Mouse (Mus musculus) T-helper 1 cell (primary cell): ENCODE data around the gene Cetn4.

ENCODE experiments used
- in situ Hi-C: fragments of 300-600 bp; cut with MboI, MseI; formaldehyde crosslinking; loops from one replicate; pipeline ENCODE4 v1.15.1; 2025; ENCODE audit warnings: high pct_unique_total_duplicates

Gene Cetn4

GRCm38 (mm10) chr3:37302685-37303084 lies 9.8 kb downstream of the Cetn4 start:
- in situ Hi-C loops, result no loop called here

- in situ Hi-C loops, result loop anchor here (25.0 kb wide), 1 partner anchor 363 kb away; no protein-coding TSS in a partner anchor
Observed at GRCm38 (mm10) chr3:37299470-37299869, 13.0 kb downstream of the Cetn4 start.

DNA sequence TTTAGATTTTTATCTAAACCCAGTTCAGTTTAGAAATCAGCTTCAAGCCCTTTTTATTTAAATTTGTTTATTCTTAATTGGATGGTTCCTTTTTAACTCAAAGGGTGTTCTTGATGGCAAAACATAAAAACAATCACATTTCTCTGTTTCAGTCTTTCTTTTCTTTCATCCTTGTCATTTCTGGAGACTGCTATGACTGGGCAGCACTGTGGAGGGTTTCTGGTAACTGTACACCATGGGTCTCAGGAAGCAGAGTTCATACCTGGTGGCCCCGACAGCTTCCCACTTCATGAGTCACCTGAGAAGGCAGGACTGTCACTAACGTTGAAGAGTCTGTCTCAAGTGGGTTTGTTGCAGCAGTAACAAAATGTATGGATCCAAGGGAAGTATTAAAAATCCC lies 19.9 kb downstream of the Cetn4 start:
- in situ Hi-C loops, result loop anchor here (25.0 kb wide), 1 partner anchor 370 kb away; no protein-coding TSS in a partner anchor

- in situ Hi-C loops, result loop anchor here (25.0 kb wide), 1 partner anchor 370 kb away; no protein-coding TSS in a partner anchor
Observed at GRCm38 (mm10) chr3:37291929-37292328, 20.6 kb downstream of the Cetn4 start.

GRCm38 (mm10) chr3:37290881-37291541 lies 21.5 kb downstream of the Cetn4 start:
- in situ Hi-C loops, result loop anchor here (25.0 kb wide), 1 partner anchor 371 kb away; no protein-coding TSS in a partner anchor

- in situ Hi-C loops, result loop anchor here (25.0 kb wide), 1 partner anchor 373 kb away; no protein-coding TSS in a partner anchor
Observed at GRCm38 (mm10) chr3:37289237-37289636, 23.3 kb downstream of the Cetn4 start.

DNA sequence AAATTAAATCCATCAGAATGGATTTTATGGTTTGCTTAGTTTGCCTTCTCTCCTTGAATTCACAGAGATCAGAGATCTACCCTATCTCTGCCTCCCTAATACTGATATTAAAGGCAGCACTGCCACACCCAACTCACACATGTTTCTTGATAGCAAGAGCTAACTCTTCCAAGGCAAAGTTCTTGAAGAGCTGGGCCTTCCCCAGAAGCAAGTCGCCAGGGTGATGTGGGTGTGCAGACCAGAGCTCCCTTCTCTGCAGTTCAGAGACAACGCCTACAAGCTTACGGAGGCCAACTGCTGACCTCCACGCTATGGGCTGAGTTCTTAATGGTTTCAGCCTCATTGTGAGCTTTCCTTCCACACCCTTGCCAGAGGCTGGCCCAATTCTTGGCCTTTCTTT lies 29.3 kb downstream of the Cetn4 start:
- in situ Hi-C loops, result loop anchor here (25.0 kb wide), 1 partner anchor 379 kb away; no protein-coding TSS in a partner anchor

DNA sequence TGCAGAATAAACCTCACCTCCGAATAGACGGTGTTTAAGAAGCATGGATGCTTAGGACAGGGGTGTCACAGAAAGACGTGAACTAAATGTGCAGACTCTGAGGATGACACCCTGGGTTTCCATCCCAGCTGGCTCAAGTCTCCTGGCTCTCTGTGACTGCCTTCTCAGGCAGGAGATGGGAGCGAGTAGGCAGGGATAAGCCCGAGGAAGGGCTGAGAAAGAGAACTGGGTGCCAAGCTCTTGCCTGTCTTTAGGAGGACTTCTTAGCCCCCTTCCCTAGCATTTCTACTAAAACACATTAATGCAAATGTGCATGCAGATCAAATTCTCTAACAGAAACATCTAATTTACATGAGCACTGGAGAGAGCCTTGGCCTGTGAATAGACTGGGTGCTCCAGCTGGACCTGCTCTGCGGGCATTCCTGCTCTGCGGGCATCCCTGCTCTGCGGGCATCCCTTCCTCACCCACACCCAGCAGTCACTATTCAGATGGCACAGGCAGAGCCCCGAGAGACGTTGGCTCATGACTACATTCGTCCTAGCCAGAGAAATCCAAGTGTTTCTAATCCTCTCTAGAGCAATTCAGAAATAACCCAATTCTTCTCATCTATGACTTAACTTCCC lies 30.1 kb downstream of the Cetn4 start:
- in situ Hi-C loops, result loop anchor here (25.0 kb wide), 1 partner anchor 380 kb away; no protein-coding TSS in a partner anchor

- in situ Hi-C loops, result loop anchor here (25.0 kb wide), 1 partner anchor 381 kb away; no protein-coding TSS in a partner anchor
Observed at GRCm38 (mm10) chr3:37280871-37281270, 31.6 kb downstream of the Cetn4 start.

DNA sequence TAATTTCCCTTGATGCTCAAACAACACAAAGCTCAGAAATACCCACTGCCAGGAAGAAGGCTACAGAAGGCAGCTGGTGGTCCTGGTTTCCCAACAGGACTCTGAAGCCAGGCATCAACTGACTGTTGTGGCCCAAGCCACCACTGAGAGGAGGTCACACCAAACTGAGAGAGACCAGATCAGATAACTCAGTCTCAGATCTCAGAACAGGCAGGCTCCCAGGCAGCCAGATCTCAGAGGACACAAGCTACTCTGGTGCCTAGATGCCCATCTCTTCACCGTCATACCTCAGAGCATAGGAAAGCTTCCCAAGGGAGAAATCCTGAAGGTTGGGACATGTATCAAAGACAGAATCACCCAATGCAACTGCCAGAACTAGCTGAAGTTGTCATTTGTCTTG lies 32.3 kb downstream of the Cetn4 start:
- in situ Hi-C loops, result loop anchor here (25.0 kb wide), 1 partner anchor 382 kb away; no protein-coding TSS in a partner anchor

DNA sequence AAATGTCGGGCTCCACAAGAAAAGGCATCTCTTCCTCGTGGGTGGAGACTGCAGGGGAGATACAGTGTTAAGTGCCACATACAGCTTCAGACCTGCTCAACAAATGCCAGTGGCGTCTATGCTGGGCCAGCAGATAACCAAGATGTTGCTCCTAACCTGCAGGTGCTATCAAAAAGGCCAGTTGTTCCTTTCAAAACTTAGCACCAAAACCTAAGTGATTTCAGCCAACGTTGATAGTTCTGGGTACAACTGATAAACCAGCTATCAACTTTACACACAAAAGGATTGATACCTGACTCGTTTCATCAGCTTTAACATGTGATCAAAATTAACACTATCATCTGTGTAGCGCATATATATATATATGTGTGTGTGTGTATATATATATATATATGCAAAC lies 37.8 kb downstream of the Cetn4 start:
- in situ Hi-C loops, result loop anchor here (10.0 to 25.0 kb wide), 3 partner anchors 50 to 388 kb away; partner anchors contain the start of gene Il2

GRCm38 (mm10) chr3:37273092-37273491 lies 39.4 kb downstream of the Cetn4 start:
- in situ Hi-C loops, result loop anchor here (10.0 kb wide), 2 partner anchors 48 to 148 kb away; partner anchors contain the start of gene Il2

DNA sequence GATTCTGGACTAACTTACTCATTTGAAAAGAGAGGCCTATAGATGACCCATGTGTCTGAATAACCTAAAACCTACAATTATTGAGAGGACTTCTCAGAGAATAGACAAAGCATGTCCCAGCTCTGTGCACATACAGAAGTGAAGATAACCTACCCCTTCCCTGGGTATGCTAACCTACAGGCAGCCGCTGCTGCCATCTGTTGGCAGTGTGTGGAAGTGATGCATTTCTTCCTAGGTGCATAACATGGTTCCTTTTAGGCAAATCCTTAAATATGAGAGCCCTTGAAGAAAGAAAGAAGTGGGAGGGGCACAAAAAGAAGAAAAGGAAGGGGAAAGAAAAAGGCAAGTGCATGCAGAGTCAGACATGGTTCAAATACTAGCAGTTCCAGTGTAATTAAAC lies 41.3 kb downstream of the Cetn4 start:
- in situ Hi-C loops, result loop anchor here (10.0 kb wide), 2 partner anchors 46 to 146 kb away; partner anchors contain the start of gene Il2

DNA sequence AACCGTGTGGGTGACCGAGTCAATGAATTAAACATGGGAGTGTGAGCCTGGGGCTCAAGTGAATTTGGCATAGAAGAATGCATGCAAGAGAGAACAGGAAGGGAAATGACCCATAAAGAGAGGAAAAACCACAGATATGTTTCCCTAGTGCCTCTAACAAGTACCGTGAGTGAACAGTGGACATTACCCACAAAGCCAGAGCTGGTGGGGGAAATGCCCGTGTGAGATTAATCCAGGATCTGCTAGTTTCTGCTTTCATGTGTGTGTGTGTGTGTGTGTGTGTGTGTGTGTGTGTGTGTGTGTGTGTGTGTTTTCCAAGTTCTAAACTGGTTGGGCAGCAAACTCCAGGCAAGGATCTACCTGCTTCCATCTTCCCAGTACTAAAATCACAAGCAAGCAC lies 42.6 kb downstream of the Cetn4 start:
- in situ Hi-C loops, result loop anchor here (10.0 kb wide), 2 partner anchors 45 to 145 kb away; partner anchors contain the start of gene Il2

- in situ Hi-C loops, result no loop called here
Observed at GRCm38 (mm10) chr3:37268338-37268737, 44.2 kb downstream of the Cetn4 start.

DNA sequence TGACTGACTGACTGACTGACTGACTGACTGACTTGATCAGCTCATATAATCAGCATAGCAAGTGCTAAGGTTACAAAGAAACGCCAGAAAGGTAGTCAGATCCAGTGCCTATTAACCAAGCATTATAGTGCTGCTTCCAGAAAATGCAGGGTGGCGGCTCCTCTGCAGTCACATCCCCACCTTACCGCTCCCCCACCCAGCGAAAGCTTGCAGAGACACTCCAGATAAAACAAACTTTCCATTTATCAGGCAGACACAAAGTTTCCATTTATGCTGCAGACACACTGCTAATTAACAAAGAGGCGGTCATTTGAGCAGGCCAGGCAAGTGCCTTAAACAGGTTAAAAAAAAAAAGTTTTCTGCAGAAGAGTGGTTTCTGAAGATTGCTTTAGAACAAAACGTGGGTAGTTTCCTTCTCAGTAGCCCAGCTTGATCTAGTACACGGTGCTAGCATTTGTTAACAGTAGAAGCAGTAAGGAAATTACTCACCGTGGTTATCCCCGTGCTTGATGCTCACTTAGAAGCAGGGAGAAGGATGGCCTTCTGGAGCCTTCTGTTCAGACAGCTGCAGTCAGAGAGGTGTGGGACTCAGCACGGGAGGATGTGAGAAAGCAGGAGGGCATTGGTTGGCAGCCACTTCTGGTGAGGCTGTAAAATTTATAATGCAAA lies 53.0 kb downstream of the Cetn4 start:
- in situ Hi-C loops, result no loop called here

- in situ Hi-C loops, result no loop called here
Observed at GRCm38 (mm10) chr3:37257776-37258175, 54.7 kb downstream of the Cetn4 start.
